Mouse (Mus musculus) embryonic facial prominence, embryonic 11.5 days (tissue): Measurements from ENCODE around the gene Ugt1a10. TPM values are rescaled to one million over a fixed set of nuclear protein-coding genes. Genes with fewer than 3 reads are reported as not detected.
"Not testable (repeated sequence)": the region's sequence is repeated elsewhere in the genome, so short reads cannot be mapped to it uniquely, and the experiment has no call there.

Experiments
- ATAC-seq: fragments of 200-750 bp; cut with Nextera tagmentation; replicated peaks from 2 replicates; pipeline ENCODE4 v1.8.0; 2017; ENCODE audit warnings: low read depth; ENCODE audit not compliant: insufficient number of reproducible peaks, low FRiP score, low TSS enrichment
- DNase-seq: peaks from one replicate; pipeline ENCODE4 v3.0.0-alpha.2; 2015; ENCODE audit warnings: low spot score
- H3K27ac ChIP-seq: fragments of 300-500 bp; sonication (generic); replicated peaks from 2 replicates; pipeline ENCODE4 v1.5.1; 2014; ENCODE audit warnings: mild to moderate bottlenecking, low read depth, low read length, control low read depth
- H3K27me3 ChIP-seq: fragments of 300-500 bp; sonication (generic); 2 replicates; pipeline ENCODE4 v1.6.1; 2014; ENCODE audit warnings: mild to moderate bottlenecking, low read length, moderate library complexity, mixed read lengths; ENCODE audit not compliant: control insufficient read depth, insufficient read depth
- H3K36me3 ChIP-seq: fragments of 300-500 bp; sonication (generic); replicated peaks from 2 replicates; pipeline ENCODE4 v1.6.1; 2014; ENCODE audit warnings: low read depth, mild to moderate bottlenecking, low read length, moderate library complexity, mixed read lengths; ENCODE audit not compliant: control insufficient read depth, insufficient read depth
- H3K4me1 ChIP-seq: fragments of 300-500 bp; sonication (generic); 2 replicates; pipeline ENCODE4 v1.6.1; 2014; ENCODE audit warnings: low read length, mixed read lengths; ENCODE audit not compliant: control insufficient read depth, insufficient read depth
- H3K4me2 ChIP-seq: fragments of 300-500 bp; sonication (generic); 2 replicates; pipeline ENCODE4 v1.6.1; 2014; ENCODE audit warnings: low read depth, mild to moderate bottlenecking, control low read depth, low read length, moderate library complexity
- H3K4me3 ChIP-seq: fragments of 300-500 bp; sonication (generic); 2 replicates; pipeline ENCODE4 v1.5.1; 2014; ENCODE audit warnings: low read depth, low read length, control low read depth
- H3K9ac ChIP-seq: fragments of 300-500 bp; sonication (generic); replicated peaks from 2 replicates; pipeline ENCODE4 v1.6.1; 2014; ENCODE audit warnings: mild to moderate bottlenecking, control low read depth, low read length
- H3K9me3 ChIP-seq: fragments of 300-500 bp; sonication (generic); replicated peaks from 2 replicates; pipeline ENCODE4 v1.6.1; 2016; ENCODE audit warnings: mild to moderate bottlenecking, low read length, inconsistent platforms, mixed read lengths; ENCODE audit not compliant: control insufficient read depth
- WGBS: fragments of 180-500 bp; shearing (Covaris S2); extraction: QIAGEN DNeasy Blood & Tissue Kit; methylation state at CpG from one replicate; pipeline ENCODE4 v1.1.7; 2014; 5-methylcytosine and 5-hydroxymethylcytosine counted together
- polyA plus RNA-seq: library from polyadenylated mRNA; unstranded; fragments of >200 nt; fragmentation: Nextera tagmentation; extraction: Ambion mirVana; gene quantifications from 2 replicates; pipeline ENCODE4 v1.2.1, GENCODE M21; 2014

The Ugt1a10 gene
- polyA plus RNA-seq, 1 experiment from 2014 or later, result not detected

DNA sequence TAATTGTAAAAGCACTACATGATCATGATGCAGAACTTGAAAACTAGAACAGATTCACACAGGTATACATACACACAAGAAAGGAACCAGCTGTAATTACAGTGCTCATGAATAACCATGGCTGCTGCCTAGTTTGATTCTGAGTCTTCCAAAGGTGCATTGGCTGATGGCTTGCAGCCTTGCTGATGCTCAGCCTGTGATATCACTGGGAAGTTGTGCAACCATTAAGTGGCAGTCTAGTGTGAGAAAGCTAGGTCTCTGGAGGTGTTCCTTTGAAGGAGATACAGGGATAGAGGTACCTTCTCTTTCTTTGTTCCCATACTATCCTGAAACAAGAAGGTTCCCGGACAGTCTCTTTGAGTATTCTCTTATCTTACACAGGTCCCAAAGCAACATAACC, 163.9 kb downstream of the Ugt1a10 start:
- Histone ChIP-seq H3K4me3 (no peak overlapping the region), H3K4me2 (no peak overlapping the region), H3K9ac (no peak overlapping the region), H3K36me3 (no peaks in the 10 kb centered on the region), H3K27me3 (no peaks in the 10 kb centered on the region), H3K4me1 (no peaks in the 10 kb centered on the region), H3K27ac (no peak overlapping the region), H3K9me3 (peaks cover 31% of the 10 kb centered on the region)
- ATAC-seq (no peak), DNase-seq (peak; percentile 5)
- WGBS, result 24% methylated on average over 1 of the region's 1 CpGs

GRCm38 (mm10) chr1:88220336-88220735, 165.1 kb downstream of the Ugt1a10 start:
- Histone ChIP-seq H3K4me1 (no peaks in the 10 kb centered on the region), H3K27me3 (no peaks in the 10 kb centered on the region), H3K4me2 (no peak overlapping the region), H3K36me3 (no peaks in the 10 kb centered on the region), H3K4me3 (no peak overlapping the region), H3K9me3 (peaks cover 22% of the 10 kb centered on the region), H3K27ac (no peak overlapping the region), H3K9ac (no peak overlapping the region)
- ATAC-seq (no peak), DNase-seq (no peak)

- no peak overlapping the region for H3K27ac ChIP-seq
- no peaks in the 10 kb centered on the region for H3K27me3 ChIP-seq
- no peak overlapping the region for H3K4me2 ChIP-seq
- no peak overlapping the region for H3K9ac ChIP-seq
- H3K36me3 ChIP-seq, result no peaks in the 10 kb centered on the region
- 55% methylated on average over 2 of the region's 2 CpGs for WGBS
- H3K9me3 ChIP-seq, result peaks cover 23% of the 10 kb centered on the region
- no peak for ATAC-seq
- no peak for DNase-seq
- no peaks in the 10 kb centered on the region for H3K4me1 ChIP-seq
- no peak overlapping the region for H3K4me3 ChIP-seq
Observed at GRCm38 (mm10) chr1:88222216-88222615, 167.0 kb downstream of the Ugt1a10 start.

- not testable (repeated sequence) for H3K4me3 ChIP-seq, ATAC-seq, DNase-seq, H3K27me3 ChIP-seq, H3K36me3 ChIP-seq, H3K9ac ChIP-seq, H3K4me1 ChIP-seq, H3K27ac ChIP-seq, H3K4me2 ChIP-seq
- peaks cover 27% of the 10 kb centered on the region for H3K9me3 ChIP-seq
Observed at GRCm38 (mm10) chr1:88223011-88223515, 167.9 kb downstream of the Ugt1a10 start.

- DNase-seq, result no peak
Observed at GRCm38 (mm10) chr1:88223591-88223990, 168.4 kb downstream of the Ugt1a10 start.

DNA sequence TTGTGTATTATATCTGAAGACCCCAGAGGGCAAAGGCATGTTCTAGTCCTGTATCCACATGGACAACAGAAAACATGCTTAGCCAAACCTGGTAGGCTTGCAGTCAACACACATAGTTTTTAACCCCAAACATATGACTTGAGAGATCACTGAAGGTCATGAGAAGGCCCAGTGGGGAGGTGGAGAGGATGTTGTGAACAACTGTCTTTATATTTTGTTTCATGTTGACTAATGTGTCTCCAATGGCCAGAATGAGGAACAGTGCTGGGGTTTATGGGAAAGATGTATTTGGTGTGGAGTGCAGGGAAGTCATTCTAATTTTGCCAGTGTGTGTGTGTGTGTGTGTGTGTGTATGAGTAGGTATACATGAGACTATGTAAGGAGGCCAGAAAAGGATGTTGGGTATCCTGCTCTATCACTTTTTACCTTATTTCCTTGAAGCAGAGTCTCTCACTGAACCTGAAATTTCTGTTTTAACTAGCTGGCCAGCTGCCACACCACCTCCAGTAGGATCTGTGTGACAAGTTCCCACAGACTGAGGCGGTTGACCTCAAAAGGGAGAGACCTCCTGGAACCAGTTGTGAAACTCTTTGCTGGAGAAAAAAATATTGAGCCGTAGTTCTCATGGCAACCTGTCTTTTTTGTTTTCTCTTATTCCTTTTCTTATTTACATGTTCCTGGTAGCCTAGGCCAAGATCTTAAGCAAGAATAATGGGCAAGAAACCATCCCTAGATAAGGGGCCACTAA, 169.0 kb downstream of the Ugt1a10 start:
- Histone ChIP-seq H3K4me3 (no peak overlapping the region), H3K9me3 (peaks cover 35% of the 10 kb centered on the region), H3K4me1 (no peaks in the 10 kb centered on the region), H3K27me3 (no peaks in the 10 kb centered on the region), H3K27ac (no peak overlapping the region), H3K36me3 (no peaks in the 10 kb centered on the region), H3K9ac (no peak overlapping the region), H3K4me2 (no peak overlapping the region)
- ATAC-seq (no peak), DNase-seq (no peak)
- 73% methylated on average over 2 of the region's 2 CpGs for WGBS

More at GRCm38 (mm10) chr1:88223591-88223990, 168.4 kb downstream of the Ugt1a10 start:
- Histone ChIP-seq H3K27ac (no peak overlapping the region), H3K4me3 (no peak overlapping the region), H3K36me3 (no peaks in the 10 kb centered on the region), H3K27me3 (no peaks in the 10 kb centered on the region), H3K4me1 (no peaks in the 10 kb centered on the region), H3K9ac (no peak overlapping the region), H3K4me2 (no peak overlapping the region), H3K9me3 (peaks cover 32% of the 10 kb centered on the region)
- no peak for ATAC-seq
- WGBS, result 50% methylated on average over 1 of the region's 1 CpGs

GRCm38 (mm10) chr1:88225301-88225700, 170.1 kb downstream of the Ugt1a10 start:
- not testable (repeated sequence) for H3K27me3 ChIP-seq, H3K9ac ChIP-seq, H3K36me3 ChIP-seq, H3K4me1 ChIP-seq, H3K4me2 ChIP-seq, DNase-seq, H3K27ac ChIP-seq, ATAC-seq, H3K4me3 ChIP-seq
- WGBS, result 31% methylated on average over 2 of the region's 2 CpGs
- H3K9me3 ChIP-seq, result peaks cover 46% of the 10 kb centered on the region

GRCm38 (mm10) chr1:88225741-88226140, 170.6 kb downstream of the Ugt1a10 start:
- Histone ChIP-seq H3K4me2 (no peak overlapping the region), H3K4me3 (no peak overlapping the region), H3K4me1 (no peaks in the 10 kb centered on the region), H3K36me3 (no peaks in the 10 kb centered on the region), H3K9ac (no peak overlapping the region), H3K27ac (no peak overlapping the region), H3K9me3 (peaks cover 50% of the 10 kb centered on the region), H3K27me3 (no peaks in the 10 kb centered on the region)
- DNase-seq (no peak), ATAC-seq (no peak)
